Mouse (Mus musculus) C3H10T1/2 (cell line): ENCODE measurements around the gene AC124108.1. TPM values are rescaled to one million over a fixed set of nuclear protein-coding genes. Genes with fewer than 3 reads are reported as not detected.

Experiments used
- polyA plus RNA-seq, 2 experiments: library from polyadenylated mRNA; unstranded; fragments of >200 nt; fragmentation: generic; extraction: Trizol; gene quantifications; one replicate each; pipeline ENCODE4 v1.2.1; 2012; ENCODE audit warnings: missing spikeins in 2 of 2

The AC124108.1 gene
- polyA plus RNA-seq = under 1 TPM; under 0.01 to 0.09 TPM

DNA sequence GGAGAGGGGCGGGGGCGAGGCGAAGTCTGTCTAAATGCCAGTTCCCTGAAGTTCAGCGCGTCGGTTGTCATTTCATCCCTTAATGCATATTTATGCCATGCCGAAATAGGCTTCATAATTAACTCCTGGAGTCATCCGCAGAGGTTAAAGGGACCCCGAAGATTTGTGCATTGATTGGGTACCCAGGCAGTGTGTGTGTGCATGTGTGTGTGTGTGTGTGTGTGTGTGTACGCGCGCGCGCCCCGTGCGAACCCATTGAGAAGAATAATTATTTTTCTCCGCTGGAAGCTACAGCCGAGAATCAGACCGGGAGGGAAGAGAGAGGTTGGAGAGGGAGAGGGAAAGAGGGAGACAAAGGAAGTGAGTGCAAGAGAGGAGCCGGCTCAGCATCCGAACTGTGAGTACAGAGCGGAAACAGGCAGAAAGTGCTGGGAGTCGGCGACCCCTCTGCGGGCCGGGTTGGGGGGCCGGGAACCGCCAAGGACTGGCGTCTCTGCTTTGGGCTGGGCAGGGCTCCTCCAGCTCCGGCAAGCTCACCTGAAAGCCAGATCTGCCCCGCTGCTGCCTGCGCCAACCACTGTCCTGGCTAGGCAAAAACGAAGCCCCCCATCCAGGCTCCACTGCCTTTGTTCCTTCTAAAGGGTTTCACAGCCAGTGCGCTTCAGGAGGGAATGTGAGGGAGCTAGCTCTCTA, at the start of gene AC124108.1, which contains the start of gene Lemd1:
Gene AC124108.1, plus strand, starts transcription at position 365 of the 693 bp plus-strand sequence.
Gene Lemd1, plus strand, starts transcription at position 339 of the 693 bp plus-strand sequence.

DNA sequence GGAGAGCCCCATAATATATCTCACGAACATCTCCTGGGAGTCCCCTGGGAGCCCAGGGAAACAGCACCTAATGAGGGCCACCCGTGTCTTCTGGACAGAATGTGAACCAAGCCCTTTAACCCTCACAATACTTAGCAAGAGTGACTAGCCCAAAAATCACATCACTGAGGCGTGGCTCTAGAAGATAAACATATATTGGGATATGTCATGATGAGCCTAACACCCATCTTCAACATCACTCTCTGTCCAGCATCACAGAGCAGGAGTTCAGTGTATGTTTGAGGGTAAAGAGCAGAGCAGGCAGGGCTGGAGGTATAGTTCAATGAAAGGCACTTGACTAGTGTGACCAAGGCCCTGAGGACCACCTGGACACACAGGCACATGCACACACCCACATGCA, 38.4 kb downstream of the AC124108.1 start, which contains the start of gene Gm10188:
Gene Gm10188, minus strand, starts transcription at position 101 of the 400 bp plus-strand sequence.

Other genes with a start within 250 kb of the AC124108.1 start
- 1 to 10 TPM in 1 of 2 experiments, under 1 TPM in 1; 0.82 to 2.2 TPM for gene Slc45a3, start 228.5 kb upstream of the AC124108.1 start, polyA plus RNA-seq
- gene Elk4, start 183.8 kb upstream of the AC124108.1 start, polyA plus RNA-seq = 10 to 100 TPM in 1 of 2 experiments, 1 to 10 TPM in 1; 1.8 to 18.2 TPM
- 1 to 10 TPM in 1 of 2 experiments, under 1 TPM in 1; 0.18 to 6.7 TPM for gene Mfsd4a, start 123.4 kb upstream of the AC124108.1 start, polyA plus RNA-seq
- gene Cdk18, start 51.8 kb upstream of the AC124108.1 start, polyA plus RNA-seq = 10 to 100 TPM in 1 of 2 experiments, 1 to 10 TPM in 1; 4.0 to 10.3 TPM
- gene Lemd1, start within 50 bp of the AC124108.1 start, polyA plus RNA-seq = under 1 TPM; 0.02 to 0.17 TPM
- gene Gm10188, start 38.3 kb downstream of the AC124108.1 start, polyA plus RNA-seq = not detected
- gene Klhdc8a, start 107.2 kb downstream of the AC124108.1 start, polyA plus RNA-seq = 10 to 100 TPM; 21.2 to 41.8 TPM
- 1 to 10 TPM; 3.2 to 5.8 TPM for gene Nuak2, start 124.7 kb downstream of the AC124108.1 start, polyA plus RNA-seq
- 10 to 100 TPM in 1 of 2 experiments, 1 to 10 TPM in 1; 7.1 to 13.2 TPM for gene Tmcc2, start 199.8 kb downstream of the AC124108.1 start, polyA plus RNA-seq
- gene Dstyk, start 226.1 kb downstream of the AC124108.1 start, polyA plus RNA-seq = 10 to 100 TPM in 1 of 2 experiments, under 1 TPM in 1; 0.20 to 10.4 TPM